Mouse (Mus musculus) C2C12 (cell line): ENCODE data around the gene Tcap. TPM values are rescaled to one million over a fixed set of nuclear protein-coding genes. Genes with fewer than 3 reads are reported as not detected.

ENCODE experiments used
- H3K27me3 ChIP-seq: one replicate; pipeline ENCODE4 v1.6.1; 2011; ENCODE audit not compliant: control insufficient read depth, insufficient read depth, insufficient read length
- H3K36me3 ChIP-seq: one replicate; pipeline ENCODE4 v1.6.1; 2011; ENCODE audit not compliant: control insufficient read depth, insufficient read depth
- H3K4me3 ChIP-seq: one replicate; pipeline ENCODE4 v1.5.1; 2011; ENCODE audit warnings: mild to moderate bottlenecking, control low read depth; ENCODE audit not compliant: poor library complexity, insufficient read depth, severe bottlenecking
- H3K79me2 ChIP-seq: one replicate; pipeline ENCODE4 v1.6.1; 2011; ENCODE audit not compliant: control insufficient read depth, insufficient read depth
- H3K79me3 ChIP-seq: one replicate; pipeline ENCODE4 v1.6.1; 2011; ENCODE audit warnings: low read depth, control low read depth
- H3ac ChIP-seq: one replicate; pipeline ENCODE3; 2011; ENCODE audit warnings: low read depth; ENCODE audit not compliant: control insufficient read depth, insufficient read length
- CEBPB ChIP-seq: IDR thresholded peaks from one replicate; pipeline ENCODE4 v1.6.1; 2011; ENCODE audit warnings: low read depth, mild to moderate bottlenecking, control low read depth, moderate library complexity
- CTCF ChIP-seq: IDR thresholded peaks from one replicate; pipeline ENCODE4 v1.5.1; 2011; ENCODE audit not compliant: control insufficient read depth, insufficient read depth, insufficient read length
- FOSL1 ChIP-seq: IDR thresholded peaks from one replicate; pipeline ENCODE4 v1.8.0; 2011; ENCODE audit warnings: mild to moderate bottlenecking, low read length; ENCODE audit not compliant: poor library complexity, insufficient read depth, severe bottlenecking
- MAX ChIP-seq: IDR thresholded peaks from one replicate; pipeline ENCODE4 v1.6.1; 2011; ENCODE audit warnings: mild to moderate bottlenecking, control low read depth
- MYOD1 ChIP-seq: IDR thresholded peaks from one replicate; pipeline ENCODE4 v1.6.1; 2011; ENCODE audit warnings: low read depth; ENCODE audit not compliant: control insufficient read depth, insufficient read length
- MYOG ChIP-seq: IDR thresholded peaks from one replicate; pipeline ENCODE4 v1.6.1; 2011; ENCODE audit not compliant: control insufficient read depth, insufficient read length; ENCODE audit errors: extremely low read depth
- USF1 ChIP-seq: IDR thresholded peaks from one replicate; pipeline ENCODE4 v1.6.1; 2011; ENCODE audit warnings: low read depth, mild to moderate bottlenecking, control low read depth, moderate library complexity
- polyA plus RNA-seq: library from polyadenylated mRNA; unstranded; fragments of >200 nt; fragmentation: generic; extraction: Trizol; gene quantifications from one replicate; pipeline ENCODE4 v1.2.1, GENCODE M21; 2012; ENCODE audit warnings: missing spikeins

Tcap gene
- polyA plus RNA-seq, 1 experiment = 0.13 TPM

DNA sequence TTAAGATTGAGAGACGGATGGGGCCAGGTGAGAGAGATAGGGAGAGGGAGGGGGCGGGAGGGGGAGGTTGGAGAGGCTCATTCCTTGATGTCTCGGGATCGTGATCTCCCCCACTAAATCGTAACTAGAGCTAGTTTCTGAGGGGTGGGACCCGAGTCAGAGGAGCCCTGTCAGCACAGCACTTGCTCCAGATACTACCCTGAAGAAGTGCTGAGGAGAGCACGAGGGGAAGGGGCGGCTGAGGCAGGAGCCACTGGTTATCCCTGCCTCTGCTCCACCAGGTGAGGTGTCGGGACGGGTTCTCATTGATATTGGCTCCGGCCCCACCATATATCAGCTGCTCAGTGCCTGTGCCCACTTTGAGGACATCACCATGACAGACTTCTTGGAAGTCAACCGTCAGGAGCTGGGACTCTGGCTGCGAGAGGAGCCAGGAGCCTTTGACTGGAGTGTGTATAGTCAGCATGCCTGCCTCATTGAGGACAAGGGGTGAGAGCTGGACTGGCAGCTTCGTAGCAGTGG is 3.5 kb downstream of the Tcap start:
- Histone ChIP-seq H3K36me3 (no peaks in the 10 kb centered on the region), H3K79me2 (no peaks in the 10 kb centered on the region), H3K27me3 (peaks cover 20% of the 10 kb centered on the region), H3K79me3 (no peaks in the 10 kb centered on the region), H3ac (no peak overlapping the region), H3K4me3 (no peak overlapping the region)
- no peak for TF ChIP-seq MYOG

GRCm38 (mm10) chr11:98388282-98388681 is 4.7 kb downstream of the Tcap start:
- Histone ChIP-seq H3K4me3 (no peak overlapping the region), H3K27me3 (peaks cover 20% of the 10 kb centered on the region), H3K79me3 (no peaks in the 10 kb centered on the region), H3K79me2 (no peaks in the 10 kb centered on the region), H3ac (no peak overlapping the region), H3K36me3 (no peaks in the 10 kb centered on the region)
- TF ChIP-seq FOSL1 (no peak), USF1 (no peak), CEBPB (no peak), MYOD1 (no peak), MAX (no peak), MYOG (no peak), CTCF (no peak)

DNA sequence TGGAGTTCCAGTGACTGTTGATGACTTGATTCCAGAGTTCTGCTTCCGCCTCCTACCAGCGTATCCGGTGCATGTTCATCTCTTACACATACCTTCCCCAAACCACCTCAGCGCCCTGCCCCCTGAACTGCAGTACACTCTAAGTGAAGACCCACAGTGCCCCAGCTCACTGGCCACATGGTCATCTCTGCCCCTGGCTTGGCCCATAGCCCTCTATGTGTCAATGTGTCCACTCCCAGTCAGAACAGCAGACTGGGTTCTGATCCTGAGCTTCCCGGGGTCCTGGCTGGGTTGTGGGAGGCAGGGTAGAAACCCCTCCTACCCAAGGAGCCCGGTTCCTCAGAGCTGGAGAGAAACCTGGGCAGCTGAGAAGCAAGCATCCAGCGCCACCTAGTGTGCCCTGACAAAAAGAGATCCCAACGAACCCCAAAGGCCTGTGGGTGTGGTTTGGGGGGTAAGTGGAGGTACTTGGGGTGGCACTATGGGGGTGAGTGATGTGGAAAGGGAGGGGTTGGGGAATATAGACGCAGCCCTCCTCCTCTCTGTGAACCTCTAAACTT is 5.7 kb downstream of the Tcap start:
- Histone ChIP-seq H3K36me3 (no peaks in the 10 kb centered on the region), H3K79me2 (no peaks in the 10 kb centered on the region), H3K79me3 (no peaks in the 10 kb centered on the region), H3K27me3 (peaks cover 20% of the 10 kb centered on the region), H3K4me3 (no peak overlapping the region), H3ac (no peak overlapping the region)
- peak; percentile 30 for TF ChIP-seq CTCF
- TF ChIP-seq CEBPB = no peak
- TF ChIP-seq MYOG = no peak

DNA sequence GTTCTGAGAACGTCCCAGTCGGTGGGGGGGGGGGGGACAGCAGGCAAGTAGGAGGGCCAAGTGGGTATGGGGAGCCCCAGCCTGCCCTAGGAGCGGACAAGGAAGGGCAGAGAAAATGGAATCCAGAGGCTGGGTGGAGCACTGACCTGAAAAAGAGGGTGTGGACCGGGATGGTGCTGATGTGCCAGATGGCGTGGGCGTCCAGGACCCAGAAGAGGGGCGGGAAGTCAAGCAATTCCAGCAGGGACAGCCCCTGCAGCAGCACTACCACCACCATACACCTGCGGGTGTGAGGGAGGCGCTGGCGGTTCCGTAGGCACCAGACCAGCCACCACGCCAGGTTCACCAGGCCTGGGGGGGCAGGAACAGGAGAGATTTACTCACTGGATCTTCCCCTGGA is 6.5 kb downstream of the Tcap start:
- no peaks in the 10 kb centered on the region for H3K36me3 ChIP-seq
- TF ChIP-seq CEBPB (no peak), USF1 (no peak)
- H3K27me3 ChIP-seq = peaks cover 20% of the 10 kb centered on the region
- H3K79me3 ChIP-seq = no peaks in the 10 kb centered on the region
- H3K4me3 ChIP-seq = no peak overlapping the region
- no peaks in the 10 kb centered on the region for H3K79me2 ChIP-seq
- peak overlapping the region; percentile 22 for H3ac ChIP-seq

GRCm38 (mm10) chr11:98392034-98392433 is 8.4 kb downstream of the Tcap start:
- Histone ChIP-seq H3K4me3 (no peak overlapping the region), H3K36me3 (no peaks in the 10 kb centered on the region), H3K79me2 (no peaks in the 10 kb centered on the region), H3K79me3 (no peaks in the 10 kb centered on the region), H3ac (no peak overlapping the region), H3K27me3 (peaks cover 14% of the 10 kb centered on the region)
- TF ChIP-seq MYOG (no peak), CTCF (no peak), CEBPB (no peak), MAX (no peak), FOSL1 (no peak), MYOD1 (no peak), USF1 (no peak)

DNA sequence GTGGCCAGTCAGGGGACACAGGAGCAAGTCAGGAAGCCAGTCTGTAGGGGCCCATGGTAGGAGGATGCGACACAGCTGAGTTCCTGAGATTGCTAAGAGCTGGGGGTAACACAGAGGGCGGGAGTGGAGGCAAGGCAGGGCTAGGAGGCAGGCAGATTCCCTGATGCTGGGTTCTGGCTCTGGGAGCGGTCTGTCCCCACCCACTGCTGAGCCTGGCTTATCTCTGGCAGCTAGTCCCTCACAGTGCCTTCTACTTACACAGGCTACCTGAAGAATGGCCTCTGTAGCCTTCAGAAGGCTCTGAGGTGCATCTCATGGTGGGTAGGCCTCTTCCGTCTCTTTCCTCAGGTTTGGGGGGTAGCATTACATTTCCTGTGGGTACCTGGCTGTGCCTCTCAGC is 9.0 kb downstream of the Tcap start:
- peaks cover 11% of the 10 kb centered on the region for H3K27me3 ChIP-seq
- no peaks in the 10 kb centered on the region for H3K36me3 ChIP-seq
- peak overlapping the region; percentile 27 for H3ac ChIP-seq
- no peaks in the 10 kb centered on the region for H3K79me3 ChIP-seq
- H3K79me2 ChIP-seq = no peaks in the 10 kb centered on the region
- TF ChIP-seq MAX = no peak
- TF ChIP-seq MYOG = no peak
- no peak for TF ChIP-seq CEBPB
- no peak for TF ChIP-seq CTCF
- H3K4me3 ChIP-seq = no peak overlapping the region

DNA sequence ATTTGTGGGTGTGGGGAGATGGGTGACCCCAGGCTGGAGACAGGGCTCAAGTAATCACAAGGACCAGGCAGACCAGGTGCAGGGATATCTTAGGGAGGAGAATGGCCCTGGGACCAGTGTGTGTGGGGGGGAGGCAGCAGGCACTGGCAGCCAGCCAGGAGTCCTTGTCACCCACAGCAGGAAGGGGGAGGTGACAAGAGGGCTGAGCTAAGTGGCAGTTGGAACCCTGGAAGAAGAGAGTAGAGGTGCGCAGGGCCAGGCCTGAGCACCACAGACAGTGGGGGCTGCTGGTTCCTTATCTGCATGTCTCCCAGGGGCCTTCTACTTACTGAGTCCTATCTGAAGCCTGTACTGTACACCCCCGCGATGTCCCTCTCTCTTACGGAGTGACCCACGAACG is 9.7 kb downstream of the Tcap start:
- Histone ChIP-seq H3K36me3 (no peaks in the 10 kb centered on the region), H3ac (no peak overlapping the region), H3K79me2 (no peaks in the 10 kb centered on the region), H3K79me3 (no peaks in the 10 kb centered on the region), H3K27me3 (peaks cover 8% of the 10 kb centered on the region), H3K4me3 (no peak overlapping the region)
- TF ChIP-seq MYOG = no peak
- TF ChIP-seq USF1 = no peak
- no peak for TF ChIP-seq CEBPB
- TF ChIP-seq MAX = no peak
- TF ChIP-seq CTCF = no peak
- no peak for TF ChIP-seq MYOD1
- no peak for TF ChIP-seq FOSL1
